ENCODE assay signal across 8 mouse cellular contexts in the genomic region with DNA sequence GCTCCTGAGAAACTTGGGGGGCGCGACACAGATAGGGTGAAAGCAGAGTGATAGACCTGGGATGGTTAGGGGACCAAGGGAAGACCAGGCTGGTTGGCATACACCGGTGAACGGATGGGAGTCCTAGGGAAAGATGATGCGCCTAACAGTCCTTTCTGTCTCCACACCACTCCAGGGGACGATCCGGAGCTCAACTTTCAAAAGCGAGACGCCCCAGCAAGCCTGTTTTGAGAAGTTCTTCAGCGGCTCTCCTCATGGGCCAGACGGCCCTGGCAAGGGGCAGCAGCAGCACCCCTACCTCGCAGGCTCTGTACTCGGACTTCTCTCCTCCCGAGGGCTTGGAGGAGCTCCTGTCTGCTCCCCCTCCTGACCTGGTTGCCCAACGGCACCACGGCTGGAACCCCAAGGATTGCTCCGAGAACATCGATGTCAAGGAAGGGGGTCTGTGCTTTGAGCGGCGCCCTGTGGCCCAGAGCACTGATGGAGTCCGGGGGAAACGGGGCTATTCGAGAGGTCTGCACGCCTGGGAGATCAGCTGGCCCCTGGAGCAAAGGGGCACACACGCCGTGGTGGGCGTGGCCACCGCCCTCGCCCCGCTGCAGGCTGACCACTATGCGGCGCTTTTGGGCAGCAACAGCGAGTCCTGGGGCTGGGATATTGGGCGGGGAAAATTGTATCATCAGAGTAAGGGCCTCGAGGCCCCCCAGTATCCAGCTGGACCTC. TPM values are rescaled to one million over a fixed set of nuclear protein-coding genes. Genes with fewer than 3 reads are reported as not detected.
DNase-seq lines count a peak whose midpoint lies in the region; ATAC-seq lines count a peak whose summit lies in the region.

No protein-coding gene starts in this region.

- H3K9me3 ChIP-seq in hindbrain, embryonic 12.5 days (replicated peaks) = no peaks in the 10 kb centered on the region

- peaks cover 49% of the 10 kb centered on the region for H3K4me1 ChIP-seq in hindbrain, embryonic 12.5 days

- peaks cover 14% of the 10 kb centered on the region for H3K36me3 ChIP-seq in hindbrain, embryonic 12.5 days

- peak overlapping the region; percentile 89 for H3K4me2 ChIP-seq in hindbrain, embryonic 12.5 days (replicated peaks)

- no peaks in the 10 kb centered on the region for H3K27me3 ChIP-seq in hindbrain, embryonic 12.5 days

- H3K27ac ChIP-seq in hindbrain, embryonic 12.5 days = peak overlapping the region; percentile 87

- peak overlapping the region; percentile 54 for H3K4me3 ChIP-seq in hindbrain, embryonic 12.5 days

- peak overlapping the region; percentile 63 for H3K9ac ChIP-seq in hindbrain, embryonic 12.5 days

- DNase-seq in R1 (ENCODE audit: low read depth, low spot score) = peak; percentile 53
- peak; percentile 90 for DNase-seq in cerebellum, adult 9-10 months
- peak; percentile 82 for DNase-seq in forelimb bud, embryonic 11.5 days (ENCODE audit: low read depth, low spot score)
- DNase-seq in left cerebral cortex, adult 8-10 months (ENCODE audit: low spot score in 2 of 2) = peak; percentile 48 to 61
- peak; percentile 71 for DNase-seq in retina, postnatal 7 days (ENCODE audit: low read depth, low spot score)
- peak; percentile 77 for DNase-seq in urinary bladder, postnatal 25 days (ENCODE audit: low spot score)

- WGBS in hindbrain, embryonic 12.5 days = under 1% methylated on average over 35 of the region's 35 CpGs

- peak; percentile 18 for ATAC-seq in hindbrain, embryonic 12.5 days (ENCODE audit: low FRiP score)
- ATAC-seq in megakaryocyte, adult 5-6 weeks (ENCODE audit: poor library complexity, severe bottlenecking) = peak; percentile 50

RNA-seq across cellular contexts. Expression of a gene that starts 0.8 kb away (rescaled TPM):
- 8.7 and 9.2 TPM in 2 replicates for polyA plus RNA-seq in hindbrain, embryonic 12.5 days (2016; fragmentation: Nextera tagmentation; extraction: Ambion mirVana)
- total RNA-seq in left cerebral cortex, adult 8-10 months (2022) = 1 to 10 TPM; 4.0 to 5.8 (median 5.0) TPM
- 5.1 and 8.0 TPM in 2 replicates for total RNA-seq in megakaryocyte, adult 5-6 weeks (2015)
- 10.3 and 14.0 TPM in 2 replicates for total RNA-seq in megakaryocyte, adult 5-6 weeks (2017)

RNA-seq across cellular contexts. Expression of a gene that starts 4.9 kb away (rescaled TPM):
- polyA plus RNA-seq in hindbrain, embryonic 12.5 days (2016; fragmentation: Nextera tagmentation; extraction: Ambion mirVana) = 481 and 483 TPM in 2 replicates
- total RNA-seq in left cerebral cortex, adult 8-10 months (2022) = 100 to 1,000 TPM; 794 to 847 (median 813) TPM
- total RNA-seq in megakaryocyte, adult 5-6 weeks (2015) = 134 and 144 TPM in 2 replicates
- total RNA-seq in megakaryocyte, adult 5-6 weeks (2017) = 93.8 and 113 TPM in 2 replicates

RNA-seq across cellular contexts. Expression of a gene that starts 20.1 kb away (rescaled TPM):
- polyA plus RNA-seq in hindbrain, embryonic 12.5 days (2016; fragmentation: Nextera tagmentation; extraction: Ambion mirVana) = 200 and 202 TPM in 2 replicates
- total RNA-seq in left cerebral cortex, adult 8-10 months (2022) = 100 to 1,000 TPM; 200 to 215 (median 204) TPM
- 31.8 and 32.7 TPM in 2 replicates for total RNA-seq in megakaryocyte, adult 5-6 weeks (2015)
- 56.3 and 58.5 TPM in 2 replicates for total RNA-seq in megakaryocyte, adult 5-6 weeks (2017)

RNA-seq across cellular contexts. Expression of a gene that starts 20.1 kb away (rescaled TPM):
- polyA plus RNA-seq in hindbrain, embryonic 12.5 days (2016; fragmentation: Nextera tagmentation; extraction: Ambion mirVana) = 111 and 120 TPM in 2 replicates
- 1 to 10 TPM in 1 of 4 experiments, under 1 TPM in 3; 0.49 to 1.0 (median 0.80) TPM for total RNA-seq in left cerebral cortex, adult 8-10 months (2022)
- 160 and 180 TPM in 2 replicates for total RNA-seq in megakaryocyte, adult 5-6 weeks (2015)
- 168 and 185 TPM in 2 replicates for total RNA-seq in megakaryocyte, adult 5-6 weeks (2017)

RNA-seq across cellular contexts. Expression of a gene that starts 29.7 kb away (rescaled TPM):
- 3.9 and 5.2 TPM in 2 replicates for polyA plus RNA-seq in hindbrain, embryonic 12.5 days (2016; fragmentation: Nextera tagmentation; extraction: Ambion mirVana)
- total RNA-seq in left cerebral cortex, adult 8-10 months (2022) = 1 to 10 TPM; 2.3 to 3.4 (median 2.7) TPM
- not detected in 2 replicates for total RNA-seq in megakaryocyte, adult 5-6 weeks (2015)
- total RNA-seq in megakaryocyte, adult 5-6 weeks (2017) = 0.26 and 3.9 TPM in 2 replicates

Comparison
In these comparisons a context has a peak if more than half of its experiments do, and no peak if none do; other contexts are left out.
1. Peak in every context shown above with its lines: DNase-seq, ATAC-seq, H3K4me3 ChIP-seq and H3K27ac ChIP-seq.
2. RNA of a gene that starts 4.9 kb away (total RNA-seq): 794 to 847 TPM in left cerebral cortex, adult 8-10 months; 93.8 to 144 TPM in megakaryocyte, adult 5-6 weeks; every median in the first group is over 4 times any median in the second.